Mouse (Mus musculus) adrenal gland, adult 18-20 months (tissue): ENCODE data around the gene Ncam2. TPM values are rescaled to one million over a fixed set of nuclear protein-coding genes. Genes with fewer than 3 reads are reported as not detected.

Experiments
- DNase-seq, 2 experiments: peaks; one replicate each; pipeline ENCODE4 v3.0.0; 2021 to 2022; ENCODE audit warnings: low spot score in 2 of 2
- total RNA-seq, 2 experiments: library from RNA; stranded (reverse); gene quantifications; 1 replicate in 1 of 2; 2 replicates in 1 of 2; pipeline ENCODE4 v1.2.3; 2021

Ncam2 gene
- total RNA-seq, 2 experiments from 2014 or later: 0.86 to 1.1 TPM

GRCm38 (mm10) chr16:81587565-81588107 lies 387.1 kb downstream of the Ncam2 start:
- DNase-seq: no peak

GRCm38 (mm10) chr16:81623276-81623675 lies 422.8 kb downstream of the Ncam2 start:
- DNase-seq: no peak

GRCm38 (mm10) chr16:81623776-81624175 lies 423.3 kb downstream of the Ncam2 start:
- DNase-seq: no peak

GRCm38 (mm10) chr16:81650286-81650685 lies 449.8 kb downstream of the Ncam2 start:
- DNase-seq: no peak

- DNase-seq: no peak
Observed at GRCm38 (mm10) chr16:81651550-81651949, 451.1 kb downstream of the Ncam2 start.

GRCm38 (mm10) chr16:81656550-81656949 lies 456.1 kb downstream of the Ncam2 start:
- DNase-seq: no peak

GRCm38 (mm10) chr16:81673866-81674265 lies 473.4 kb downstream of the Ncam2 start:
- no peak for DNase-seq

GRCm38 (mm10) chr16:81675546-81675945 lies 475.0 kb downstream of the Ncam2 start:
- no peak for DNase-seq
